Mouse (Mus musculus) MEL-GATA-1-ER (cell line): ENCODE data around the gene Sdf4.

Experiments
- DNase-seq: peaks from one replicate; pipeline ENCODE4 v3.0.0-alpha.2; 2012; ENCODE audit warnings: low read depth; ENCODE audit errors: extremely low read depth

Sdf4 gene

GRCm38 (mm10) chr4:155992241-155992905, at the start of gene Sdf4, which contains the start of gene B3galt6:
Sdf4 (plus strand) TSS chr4:155992872.
B3galt6 (minus strand) TSS chr4:155992649.
- peak; percentile 49 for DNase-seq

GRCm38 (mm10) chr4:155943049-155943452, 49.6 kb upstream of the Sdf4 start:
- DNase-seq = no peak

GRCm38 (mm10) chr4:155943534-155944249, 49.0 kb upstream of the Sdf4 start, which contains the start of gene Ube2j2:
Ube2j2 (plus strand) TSS chr4:155943831.
- DNase-seq = peak; percentile 90

GRCm38 (mm10) chr4:155944271-155944670, 48.4 kb upstream of the Sdf4 start:
- no peak for DNase-seq

- DNase-seq = no peak
These were observed 45.6 kb upstream of the Sdf4 start for GRCm38 (mm10) chr4:155947094-155947493.

GRCm38 (mm10) chr4:155955491-155955890, 37.2 kb upstream of the Sdf4 start:
- no peak for DNase-seq

GRCm38 (mm10) chr4:155959275-155959674, 33.4 kb upstream of the Sdf4 start:
- DNase-seq = peak; percentile 77

- DNase-seq = no peak
These were observed 30.3 kb upstream of the Sdf4 start, which contains the start of gene C1qtnf12 for GRCm38 (mm10) chr4:155962167-155962971. C1qtnf12 (plus strand) TSS chr4:155962318.

- no peak for DNase-seq
These were observed 29.6 kb upstream of the Sdf4 start for GRCm38 (mm10) chr4:155963106-155963505.

GRCm38 (mm10) chr4:155964396-155964795, 28.3 kb upstream of the Sdf4 start:
- DNase-seq = no peak

- no peak for DNase-seq
These were observed 23.5 kb upstream of the Sdf4 start for GRCm38 (mm10) chr4:155969043-155969653.

- no peak for DNase-seq
These were observed 22.4 kb upstream of the Sdf4 start for GRCm38 (mm10) chr4:155970286-155970685.

GRCm38 (mm10) chr4:155972651-155973050, 20.0 kb upstream of the Sdf4 start:
- no peak for DNase-seq

- DNase-seq = no peak
These were observed 19.4 kb upstream of the Sdf4 start for GRCm38 (mm10) chr4:155973239-155973638.

GRCm38 (mm10) chr4:155981436-155982082, 11.1 kb upstream of the Sdf4 start:
- no peak for DNase-seq

GRCm38 (mm10) chr4:155983788-155984187, 8.9 kb upstream of the Sdf4 start:
- no peak for DNase-seq

- DNase-seq = peak; percentile 37
These were observed 1.3 kb upstream of the Sdf4 start for GRCm38 (mm10) chr4:155991211-155991907.

- no peak for DNase-seq
These were observed 803 bp upstream of the Sdf4 start for GRCm38 (mm10) chr4:155991908-155992230.

- DNase-seq = peak; percentile 80
These were observed 355 bp downstream of the Sdf4 start for GRCm38 (mm10) chr4:155992906-155993547.

GRCm38 (mm10) chr4:155993606-155994005, 934 bp downstream of the Sdf4 start:
- DNase-seq = peak; percentile 8
